ENCODE assay signal across 15 mouse cellular contexts in genomic region chr15:78153045-78153775, GRCm38 (mm10). TPM values are rescaled to one million over a fixed set of nuclear protein-coding genes. Genes with fewer than 3 reads are reported as not detected.
DNase-seq lines count a peak whose midpoint lies in the region; ATAC-seq lines count a peak whose summit lies in the region.
"Had no signal": no experiment of that assay in that cellular context is flagged by ENCODE, and none has a peak within 500 bp of the region (broad histone marks: within the 10 kb centered on the region; RNA-seq: fewer than 3 reads in every experiment).

No protein-coding gene starts in this region.

- no peak overlapping the region for H3K27ac ChIP-seq in limb, embryonic 11.5 days (replicated peaks; ENCODE audit: low read depth, low read length)
- no peak overlapping the region for H3K27ac ChIP-seq in heart, embryonic 12.5 days (ENCODE audit: poor library complexity, severe bottlenecking)
- H3K27ac ChIP-seq: limb, embryonic 15.5 days; stomach, embryonic 15.5 days had no signal

- no peak overlapping the region for H3K4me3 ChIP-seq in limb, embryonic 11.5 days (ENCODE audit: low read depth, low read length)
- H3K4me3 ChIP-seq in heart, embryonic 12.5 days = no peak overlapping the region
- H3K4me3 ChIP-seq: limb, embryonic 15.5 days; stomach, embryonic 15.5 days had no signal

- DNase-seq in embryo, embryonic 10 days (ENCODE audit: low spot score) = peak; percentile 59
- no peak for DNase-seq in embryo, embryonic 9.5 days (ENCODE audit: extremely low spot score)
- peak; percentile 15 for DNase-seq in 416B (ENCODE audit: low read depth)
- peak; percentile 23 for DNase-seq in forelimb bud, embryonic 11.5 days (ENCODE audit: low read depth, low spot score)
- peak; percentile 52 for DNase-seq in limb, embryonic 11.5 days (ENCODE audit: low spot score)
- no peak for DNase-seq in ovary, adult 18-20 months (ENCODE audit: low spot score)
- DNase-seq: B cell, adult 2 months; cerebellum, adult 9-10 months; layer of hippocampus, adult 9-11 months; right cerebral cortex, postnatal 14 days had no signal

- H3K36me3 ChIP-seq in limb, embryonic 11.5 days (ENCODE audit: control insufficient read depth, insufficient read depth, low read length) = no peaks in the 10 kb centered on the region
- no peaks in the 10 kb centered on the region for H3K36me3 ChIP-seq in heart, embryonic 12.5 days
- H3K36me3 ChIP-seq: limb, embryonic 15.5 days; stomach, embryonic 15.5 days had no signal

- no peaks in the 10 kb centered on the region for H3K4me1 ChIP-seq in limb, embryonic 11.5 days (ENCODE audit: control insufficient read depth, insufficient read depth, low read length)
- H3K4me1 ChIP-seq in heart, embryonic 12.5 days (replicated peaks) = no peaks in the 10 kb centered on the region
- H3K4me1 ChIP-seq: limb, embryonic 15.5 days; stomach, embryonic 15.5 days had no signal

- ATAC-seq in limb, embryonic 11.5 days (ENCODE audit: insufficient number of reproducible peaks, low FRiP score, low TSS enrichment, low read depth) = no peak
- ATAC-seq in heart, embryonic 12.5 days (ENCODE audit: insufficient number of reproducible peaks, low FRiP score) = no peak
- ATAC-seq in cerebellum, adult (ENCODE audit: insufficient number of reproducible peaks, low FRiP score, low TSS enrichment) = no peak
- ATAC-seq: lung, postnatal 0 days had no signal

- WGBS in limb, embryonic 11.5 days = 65% methylated on average over 11 of the region's 11 CpGs
- WGBS in heart, embryonic 12.5 days = 60% methylated on average over 11 of the region's 11 CpGs

- no peak overlapping the region for H3K4me2 ChIP-seq in limb, embryonic 11.5 days (ENCODE audit: low read depth, severe bottlenecking)
- H3K4me2 ChIP-seq in heart, embryonic 12.5 days = no peak overlapping the region
- H3K4me2 ChIP-seq: limb, embryonic 15.5 days; stomach, embryonic 15.5 days had no signal

- no peaks in the 10 kb centered on the region for H3K27me3 ChIP-seq in limb, embryonic 11.5 days (ENCODE audit: control insufficient read depth, insufficient read depth, low read length)
- H3K27me3 ChIP-seq in heart, embryonic 12.5 days (replicated peaks) = 0 out of 2 replicates have a peak, but pooled peaks cover 23% of the 10 kb centered on the region
- H3K27me3 ChIP-seq: limb, embryonic 15.5 days; stomach, embryonic 15.5 days had no signal

- H3K9ac ChIP-seq in limb, embryonic 11.5 days (ENCODE audit: low read length) = no peak overlapping the region
- H3K9ac ChIP-seq in heart, embryonic 12.5 days = no peak overlapping the region
- H3K9ac ChIP-seq: limb, embryonic 15.5 days; stomach, embryonic 15.5 days had no signal

- H3K9me3 ChIP-seq in limb, embryonic 11.5 days (ENCODE audit: control insufficient read depth, low read length) = no peaks in the 10 kb centered on the region
- no peaks in the 10 kb centered on the region for H3K9me3 ChIP-seq in heart, embryonic 12.5 days (replicated peaks)
- H3K9me3 ChIP-seq: limb, embryonic 15.5 days; stomach, embryonic 15.5 days had no signal

RNA-seq across cellular contexts. Expression of gene Ift27, which starts 20.7 kb away (rescaled TPM):
- 111 and 119 TPM in 2 replicates for polyA plus RNA-seq in limb, embryonic 11.5 days (2014; fragmentation: Nextera tagmentation; extraction: Ambion mirVana)
- polyA plus RNA-seq in heart, embryonic 12.5 days (2016; fragmentation: Nextera tagmentation; extraction: Ambion mirVana) = 34.4 and 38.0 TPM in 2 replicates

RNA-seq across cellular contexts. Expression of gene Cacng2, which starts 33.4 kb away (rescaled TPM):
- not detected in 2 replicates for polyA plus RNA-seq in limb, embryonic 11.5 days (2014; fragmentation: Nextera tagmentation; extraction: Ambion mirVana)
- not detected in 2 replicates for polyA plus RNA-seq in heart, embryonic 12.5 days (2016; fragmentation: Nextera tagmentation; extraction: Ambion mirVana)
- polyA plus RNA-seq: lung, postnatal 0 days had no signal

RNA-seq across cellular contexts. Expression of gene Pvalb, which starts 53.0 kb away (rescaled TPM):
- 4.6 and 5.1 TPM in 2 replicates for polyA plus RNA-seq in limb, embryonic 11.5 days (2014; fragmentation: Nextera tagmentation; extraction: Ambion mirVana)
- 0.21 and 0.49 TPM in 2 replicates for polyA plus RNA-seq in heart, embryonic 12.5 days (2016; fragmentation: Nextera tagmentation; extraction: Ambion mirVana)
- polyA plus RNA-seq: lung, postnatal 0 days had no signal

Comparison
In these comparisons a context has a peak if more than half of its experiments do, and no peak if none do; other contexts are left out.
1. DNase-seq: peak in embryo, embryonic 10 days (single experiment), 416B (single experiment), forelimb bud, embryonic 11.5 days (single experiment) and limb, embryonic 11.5 days (single experiment); none in embryo, embryonic 9.5 days (single experiment) and ovary, adult 18-20 months (single experiment).